Mouse (Mus musculus): ENCODE results near the gene Crebbp. TPM values are rescaled to one million over a fixed set of nuclear protein-coding genes. Genes with fewer than 3 reads are reported as not detected.

The Crebbp gene
- polyA plus RNA-seq, 1 experiment: 38.0 TPM

- DNase-seq (ENCODE audit: extremely low spot score in 1 of 2, low spot score in 1 of 2): no peak
Observed at GRCm38 (mm10) chr16:4053811-4054210, 160.0 kb downstream of the Crebbp start.

- DNase-seq (ENCODE audit: extremely low spot score in 1 of 2, low spot score in 1 of 2): no peak
Observed at GRCm38 (mm10) chr16:4052601-4053000, 161.2 kb downstream of the Crebbp start.

- no peak for DNase-seq (ENCODE audit: extremely low spot score in 1 of 2, low spot score in 1 of 2)
Observed at GRCm38 (mm10) chr16:4045524-4045923, 168.3 kb downstream of the Crebbp start.

GRCm38 (mm10) chr16:4044093-4044492 is 169.7 kb downstream of the Crebbp start:
- no peak for DNase-seq (ENCODE audit: extremely low spot score in 1 of 2, low spot score in 1 of 2)

GRCm38 (mm10) chr16:4041646-4042045 is 172.2 kb downstream of the Crebbp start:
- DNase-seq (ENCODE audit: extremely low spot score in 1 of 2, low spot score in 1 of 2): no peak

GRCm38 (mm10) chr16:4040206-4040605 is 173.6 kb downstream of the Crebbp start:
- no peak for DNase-seq (ENCODE audit: extremely low spot score in 1 of 2, low spot score in 1 of 2)

GRCm38 (mm10) chr16:4037690-4038089 is 176.1 kb downstream of the Crebbp start:
- DNase-seq (ENCODE audit: extremely low spot score in 1 of 2, low spot score in 1 of 2): no peak

- DNase-seq (ENCODE audit: extremely low spot score in 1 of 2, low spot score in 1 of 2): no peak
Observed at GRCm38 (mm10) chr16:4036807-4037206, 177.0 kb downstream of the Crebbp start, which contains the start of gene Dnase1. TSS of gene Dnase1 (plus strand) at chr16:4036942.

GRCm38 (mm10) chr16:4035575-4035974 is 178.2 kb downstream of the Crebbp start:
- no peak for DNase-seq (ENCODE audit: extremely low spot score in 1 of 2, low spot score in 1 of 2)

- no peak for DNase-seq (ENCODE audit: extremely low spot score in 1 of 2, low spot score in 1 of 2)
Observed at GRCm38 (mm10) chr16:4034476-4034875, 179.3 kb downstream of the Crebbp start.

GRCm38 (mm10) chr16:4033971-4034370 is 179.8 kb downstream of the Crebbp start:
- DNase-seq (ENCODE audit: extremely low spot score in 1 of 2, low spot score in 1 of 2): no peak

- DNase-seq (ENCODE audit: extremely low spot score in 1 of 2, low spot score in 1 of 2): no peak
Observed at GRCm38 (mm10) chr16:4032341-4032748, 181.5 kb downstream of the Crebbp start.

- no peak for DNase-seq (ENCODE audit: extremely low spot score in 1 of 2, low spot score in 1 of 2)
Observed at GRCm38 (mm10) chr16:4031441-4032274, 182.1 kb downstream of the Crebbp start.

Other genes starting within 250 kb of the Crebbp start
- 2.5 and 2.6 TPM in 2 replicates for gene Nlrc3, start 237.4 kb downstream of the Crebbp start, polyA plus RNA-seq (2012; rRNA removed)
- 32.6 and 33.8 TPM in 2 replicates for gene Slx4, start 210.2 kb downstream of the Crebbp start, polyA plus RNA-seq (2012; rRNA removed)
- gene Dnase1, start 177.1 kb downstream of the Crebbp start, polyA plus RNA-seq (2012; rRNA removed): 0.29 and 0.42 TPM in 2 replicates
- 73.3 and 76.6 TPM in 2 replicates for gene Trap1, start 136.2 kb downstream of the Crebbp start, polyA plus RNA-seq (2012; rRNA removed)
- 18.3 and 21.6 TPM in 2 replicates for gene Adcy9, start 206.5 kb upstream of the Crebbp start, polyA plus RNA-seq (2012; rRNA removed)